Mouse (Mus musculus) liver, embryonic 13.5 days (tissue): ENCODE results near the gene Ttll6. TPM values are rescaled to one million over a fixed set of nuclear protein-coding genes. Genes with fewer than 3 reads are reported as not detected.
"Not testable (repeated sequence)": the region's sequence is repeated elsewhere in the genome, so short reads cannot be mapped to it uniquely, and the experiment has no call there.

Experiments
- ATAC-seq: fragments of 200-750 bp; cut with Nextera tagmentation; 2 replicates; pipeline ENCODE4 v1.8.0; 2017; ENCODE audit warnings: low read depth, mild to moderate bottlenecking, moderate number of reproducible peaks, moderate library complexity
- DNase-seq: peaks from one replicate; pipeline ENCODE4 v3.0.0; 2022
- H3K27ac ChIP-seq: fragments of 300-500 bp; sonication (generic); 2 replicates; pipeline ENCODE4 v1.5.1; 2015; ENCODE audit warnings: moderate library complexity, mild to moderate bottlenecking, inconsistent platforms
- H3K27me3 ChIP-seq: fragments of 300-500 bp; sonication (generic); 2 replicates; pipeline ENCODE4 v1.6.1; 2015; ENCODE audit warnings: mild to moderate bottlenecking, inconsistent platforms
- H3K36me3 ChIP-seq: fragments of 300-500 bp; sonication (generic); 2 replicates; pipeline ENCODE4 v1.6.1; 2015; ENCODE audit warnings: mild to moderate bottlenecking, inconsistent platforms
- H3K4me1 ChIP-seq: fragments of 300-500 bp; sonication (generic); replicated peaks from 2 replicates; pipeline ENCODE4 v1.6.1; 2015; ENCODE audit warnings: inconsistent platforms
- H3K4me2 ChIP-seq: fragments of 300-500 bp; sonication (generic); 2 replicates; pipeline ENCODE4 v1.6.1; 2015; ENCODE audit warnings: inconsistent platforms, mild to moderate bottlenecking, moderate library complexity
- H3K4me3 ChIP-seq: fragments of 300-500 bp; sonication (generic); replicated peaks from 2 replicates; pipeline ENCODE4 v1.5.1; 2015; ENCODE audit warnings: mild to moderate bottlenecking, inconsistent platforms
- H3K9ac ChIP-seq: fragments of 300-500 bp; sonication (generic); 2 replicates; pipeline ENCODE4 v1.6.1; 2015; ENCODE audit warnings: mild to moderate bottlenecking, inconsistent platforms
- H3K9me3 ChIP-seq: fragments of 300-500 bp; sonication (generic); replicated peaks from 2 replicates; pipeline ENCODE4 v1.6.1; 2016; ENCODE audit warnings: inconsistent platforms
- WGBS: fragments of 180-500 bp; shearing (Covaris S2); methylation state at CpG from one replicate; pipeline ENCODE4 v1.1.7; 2015; ENCODE audit not compliant: insufficient replicate concordance; 5-methylcytosine and 5-hydroxymethylcytosine counted together
- polyA plus RNA-seq: library from polyadenylated mRNA; unstranded; fragments of >200 nt; fragmentation: Nextera tagmentation; extraction: Ambion mirVana; gene quantifications from 2 replicates; pipeline ENCODE4 v1.2.1, GENCODE M21; 2015

Gene Ttll6
- polyA plus RNA-seq, 1 experiment from 2014 or later, result not detected

- not testable (repeated sequence) for DNase-seq, ATAC-seq, H3K4me2 ChIP-seq, H3K4me3 ChIP-seq, H3K27ac ChIP-seq, H3K4me1 ChIP-seq, H3K9me3 ChIP-seq, H3K36me3 ChIP-seq, H3K27me3 ChIP-seq, H3K9ac ChIP-seq
- 51% methylated on average over 3 of the region's 3 CpGs for WGBS
Measured at GRCm38 (mm10) chr11:96116925-96117324, 16.7 kb upstream of the Ttll6 start.

DNA sequence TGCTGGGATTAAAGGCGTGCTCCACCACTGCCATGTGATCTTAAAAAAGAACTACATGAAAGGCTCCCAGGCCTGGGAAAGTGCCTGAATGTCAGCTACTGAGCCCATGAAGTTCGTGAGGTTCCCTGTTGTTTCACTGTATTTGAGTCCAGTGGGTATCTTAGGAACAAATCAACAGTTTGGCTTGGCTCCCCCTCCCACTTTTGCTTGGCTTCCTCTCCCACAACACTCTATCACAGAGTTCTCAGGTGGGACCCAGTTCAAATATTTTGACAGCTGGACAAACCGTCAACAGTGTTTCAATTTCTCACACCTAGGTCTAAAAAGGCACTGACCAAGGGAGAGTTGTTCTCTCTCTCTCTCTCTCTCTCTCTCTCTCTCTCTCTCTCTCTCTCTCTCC lies 14.2 kb upstream of the Ttll6 start:
- ATAC-seq (no peak), DNase-seq (no peak)
- no peak overlapping the region for H3K9ac ChIP-seq
- no peak overlapping the region for H3K4me3 ChIP-seq
- H3K9me3 ChIP-seq, result no peaks in the 10 kb centered on the region
- H3K4me2 ChIP-seq, result no peak overlapping the region
- peaks cover 29% of the 10 kb centered on the region for H3K27me3 ChIP-seq
- 44% methylated on average over 3 of the region's 3 CpGs for WGBS
- H3K4me1 ChIP-seq, result peaks cover 7% of the 10 kb centered on the region
- no peaks in the 10 kb centered on the region for H3K36me3 ChIP-seq
- no peak overlapping the region for H3K27ac ChIP-seq

DNA sequence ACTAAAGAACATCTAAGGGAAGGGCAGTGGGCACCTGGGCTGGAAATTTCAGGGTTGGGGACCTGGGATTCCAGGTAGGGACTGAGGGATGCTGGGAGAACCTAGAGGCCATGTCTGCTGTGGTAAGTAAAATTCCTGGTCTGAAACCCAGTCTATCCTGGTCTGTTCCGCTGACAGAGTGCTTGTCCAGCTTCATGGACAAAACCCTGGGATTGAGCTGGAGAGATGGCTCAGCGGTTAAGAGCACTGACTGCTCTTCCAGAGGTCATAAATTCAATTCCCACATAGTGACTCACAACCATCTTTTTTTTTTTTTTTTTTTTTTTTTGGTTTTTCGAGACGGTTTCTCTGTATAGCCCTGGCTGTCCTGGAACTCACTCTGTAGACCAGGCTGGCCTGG lies 10.8 kb upstream of the Ttll6 start:
- H3K27ac ChIP-seq, H3K4me1 ChIP-seq, H3K4me3 ChIP-seq, H3K4me2 ChIP-seq, H3K36me3 ChIP-seq, H3K9me3 ChIP-seq, DNase-seq, ATAC-seq, H3K9ac ChIP-seq: not testable (repeated sequence)
- WGBS, result 60% methylated on average over 4 of the region's 4 CpGs
- H3K27me3 ChIP-seq, result peaks cover 51% of the 10 kb centered on the region

DNA sequence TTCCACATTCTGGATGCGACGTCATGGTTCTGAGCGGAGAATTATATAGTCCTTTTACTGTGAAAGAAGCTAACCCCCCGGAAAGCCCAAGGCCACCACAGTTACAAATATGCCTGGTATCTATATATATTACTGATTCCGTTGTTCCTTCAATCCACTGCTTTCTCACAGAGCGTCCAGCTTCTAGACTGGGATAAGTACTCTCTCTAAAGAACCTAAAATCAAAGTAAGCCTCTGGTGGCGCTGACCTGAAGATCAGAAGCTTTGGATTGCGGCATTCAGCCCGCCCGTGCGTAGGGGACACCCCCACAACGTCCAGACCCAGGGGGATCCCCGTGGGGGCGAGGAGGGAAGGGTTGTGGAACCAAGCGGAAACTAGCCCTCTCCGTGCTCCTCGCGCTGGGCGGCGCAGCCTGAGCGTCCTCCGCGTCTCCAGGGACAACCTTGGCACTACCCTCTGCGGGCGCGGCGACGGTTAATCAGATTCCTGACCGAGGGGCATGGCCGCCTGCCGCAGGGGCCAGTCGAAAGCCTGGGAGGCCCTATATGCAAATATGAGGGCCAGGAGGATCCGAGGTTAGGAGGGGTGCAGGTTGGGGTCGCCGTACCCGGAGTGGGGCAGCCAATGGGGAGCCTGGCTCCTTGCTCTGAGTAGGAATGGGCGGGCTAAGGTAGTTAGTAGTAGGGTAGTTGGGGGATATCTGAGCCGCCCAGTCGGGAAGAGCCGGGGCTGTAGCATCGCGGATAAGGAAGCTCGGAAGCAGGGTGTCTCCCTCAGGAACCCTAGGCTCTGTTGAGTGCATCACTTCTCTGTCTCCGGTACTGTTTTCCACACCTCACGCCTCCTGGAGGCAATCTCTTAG lies 9.3 kb upstream of the Ttll6 start:
- Histone ChIP-seq H3K4me1 (peaks cover 8% of the 10 kb centered on the region), H3K36me3 (no peaks in the 10 kb centered on the region), H3K9ac (no peak overlapping the region), H3K27me3 (peaks cover 51% of the 10 kb centered on the region), H3K4me3 (peak overlapping the region; percentile 37), H3K9me3 (no peaks in the 10 kb centered on the region), H3K4me2 (peak overlapping the region; percentile 57), H3K27ac (no peak overlapping the region)
- ATAC-seq, result no peak; the same call in 1 of the 2 replicates
- no peak for DNase-seq
- WGBS, result 3% methylated on average over 45 of the region's 45 CpGs

GRCm38 (mm10) chr11:96130606-96131005 lies 3.0 kb upstream of the Ttll6 start:
- 0 out of 2 replicates have a peak, but pooled peaks cover 3% of the 10 kb centered on the region for H3K4me1 ChIP-seq
- no peaks in the 10 kb centered on the region for H3K36me3 ChIP-seq
- no peak overlapping the region for H3K4me2 ChIP-seq
- no peak overlapping the region for H3K9ac ChIP-seq
- no peak for DNase-seq
- peaks cover 25% of the 10 kb centered on the region for H3K27me3 ChIP-seq
- H3K4me3 ChIP-seq, result no peak overlapping the region
- no peak overlapping the region for H3K27ac ChIP-seq
- ATAC-seq, result no peak
- no peaks in the 10 kb centered on the region for H3K9me3 ChIP-seq
- 51% methylated on average over 10 of the region's 10 CpGs for WGBS

- H3K27me3 ChIP-seq, result peaks cover 22% of the 10 kb centered on the region
- 67% methylated on average over 8 of the region's 8 CpGs for WGBS
- H3K4me1 ChIP-seq, result 0 out of 2 replicates have a peak, but pooled peaks cover 1% of the 10 kb centered on the region
- H3K9ac ChIP-seq, result no peak overlapping the region
- H3K4me2 ChIP-seq, result no peak overlapping the region
- no peak overlapping the region for H3K27ac ChIP-seq
- ATAC-seq (no peak), DNase-seq (no peak)
- H3K36me3 ChIP-seq, result no peaks in the 10 kb centered on the region
- no peaks in the 10 kb centered on the region for H3K9me3 ChIP-seq
- no peak overlapping the region for H3K4me3 ChIP-seq
Measured at GRCm38 (mm10) chr11:96135847-96136246, 2.3 kb downstream of the Ttll6 start.

- DNase-seq (no peak), ATAC-seq (peak; percentile 34)
- peaks cover 26% of the 10 kb centered on the region for H3K27me3 ChIP-seq
- H3K4me2 ChIP-seq, result no peak overlapping the region
- 13% methylated on average over 4 of the region's 4 CpGs for WGBS
- H3K4me3 ChIP-seq, result no peak overlapping the region
- H3K4me1 ChIP-seq, result no peaks in the 10 kb centered on the region
- no peak overlapping the region for H3K27ac ChIP-seq
- no peaks in the 10 kb centered on the region for H3K9me3 ChIP-seq
- no peaks in the 10 kb centered on the region for H3K36me3 ChIP-seq
- no peak overlapping the region for H3K9ac ChIP-seq
Measured at GRCm38 (mm10) chr11:96140726-96141175, 7.2 kb downstream of the Ttll6 start.

DNA sequence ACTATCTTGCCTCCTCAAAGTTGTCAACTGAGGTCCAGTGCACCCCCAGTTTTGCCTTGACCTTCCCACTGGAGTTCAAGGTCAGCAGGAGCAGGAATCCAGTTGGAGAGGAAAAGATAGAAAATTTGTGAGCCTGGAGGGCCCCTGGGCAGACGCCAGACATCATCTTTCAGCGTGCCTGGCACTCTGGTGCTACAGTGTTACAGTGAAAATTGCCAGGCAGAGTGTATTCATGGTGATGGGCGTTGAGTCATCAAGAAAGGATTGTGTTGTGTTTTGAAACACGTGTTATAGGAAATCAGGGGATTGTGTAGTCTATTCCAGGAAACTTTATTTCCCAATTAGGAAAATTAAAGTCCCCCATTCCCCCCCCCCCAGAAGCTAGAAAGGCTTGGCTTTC lies 10.2 kb downstream of the Ttll6 start:
- ATAC-seq, result no peak
- no peak for DNase-seq
- Histone ChIP-seq H3K4me2 (no peak overlapping the region), H3K4me3 (no peak overlapping the region), H3K27ac (no peak overlapping the region), H3K36me3 (no peaks in the 10 kb centered on the region), H3K4me1 (no peaks in the 10 kb centered on the region), H3K9me3 (no peaks in the 10 kb centered on the region), H3K27me3 (peaks cover 44% of the 10 kb centered on the region), H3K9ac (no peak overlapping the region)
- WGBS, result 44% methylated on average over 4 of the region's 4 CpGs

GRCm38 (mm10) chr11:96145622-96146270 lies 12.2 kb downstream of the Ttll6 start:
- no peak overlapping the region for H3K4me3 ChIP-seq
- H3K4me1 ChIP-seq, result no peaks in the 10 kb centered on the region
- no peaks in the 10 kb centered on the region for H3K9me3 ChIP-seq
- no peak overlapping the region for H3K9ac ChIP-seq
- 3% methylated on average over 15 of the region's 15 CpGs for WGBS
- H3K27me3 ChIP-seq, result peaks cover 57% of the 10 kb centered on the region
- H3K4me2 ChIP-seq, result no peak overlapping the region
- no peaks in the 10 kb centered on the region for H3K36me3 ChIP-seq
- DNase-seq (no peak), ATAC-seq (no peak)
- H3K27ac ChIP-seq, result no peak overlapping the region

GRCm38 (mm10) chr11:96147471-96147870 lies 13.9 kb downstream of the Ttll6 start:
- Histone ChIP-seq H3K9ac (no peak overlapping the region), H3K4me3 (no peak overlapping the region), H3K27me3 (peaks cover 72% of the 10 kb centered on the region), H3K27ac (no peak overlapping the region), H3K4me2 (no peak overlapping the region), H3K36me3 (no peaks in the 10 kb centered on the region), H3K9me3 (no peaks in the 10 kb centered on the region), H3K4me1 (no peaks in the 10 kb centered on the region)
- DNase-seq (no peak), ATAC-seq (no peak)
- 54% methylated on average over 6 of the region's 6 CpGs for WGBS

- H3K36me3 ChIP-seq, result no peaks in the 10 kb centered on the region
- no peak for DNase-seq
- H3K4me3 ChIP-seq, result no peak overlapping the region
- H3K4me1 ChIP-seq, result no peaks in the 10 kb centered on the region
- no peak for ATAC-seq
- H3K9me3 ChIP-seq, result no peaks in the 10 kb centered on the region
- no peak overlapping the region for H3K27ac ChIP-seq
- peaks cover 53% of the 10 kb centered on the region for H3K27me3 ChIP-seq
- no peak overlapping the region for H3K4me2 ChIP-seq
- 42% methylated on average over 12 of the region's 12 CpGs for WGBS
- H3K9ac ChIP-seq, result no peak overlapping the region
Measured at GRCm38 (mm10) chr11:96164769-96165168, 31.2 kb downstream of the Ttll6 start.
